13 mouse cellular contexts compared by ENCODE assay signal in the genomic region with DNA sequence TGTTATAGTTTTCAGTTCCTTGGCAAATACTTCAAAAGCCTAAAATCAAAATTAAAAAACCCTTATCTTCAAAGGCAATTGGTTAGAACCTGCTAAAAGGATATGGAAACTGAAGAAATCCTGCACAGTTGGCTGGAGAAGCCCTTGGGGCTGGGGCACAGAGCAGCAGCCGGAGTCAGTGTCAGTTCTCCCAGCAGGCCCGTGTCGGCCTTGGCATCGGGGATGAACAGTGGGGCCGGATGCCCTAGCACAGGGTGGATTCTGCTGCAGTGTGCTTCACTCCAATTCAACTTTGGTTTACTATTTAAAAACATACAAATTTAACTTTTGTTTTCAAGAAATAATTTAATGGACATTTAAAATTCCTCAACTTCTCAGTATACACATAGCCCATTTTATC.
"Had no signal": no experiment of that assay in that cellular context is flagged by ENCODE, and none has a peak within 500 bp of the region (broad histone marks: within the 10 kb centered on the region; RNA-seq: fewer than 3 reads in every experiment).

No protein-coding gene starts in this region.

- DNase-seq: kidney, postnatal 36 days; layer of hippocampus, adult 9-11 months; layer of hippocampus, postnatal 36 days; lung, adult 18-20 months; right cerebral cortex, postnatal 4 days; spleen, adult 18-20 months; thymus, adult 2 months; thymus, postnatal 25 days had no signal

- H3K4me2 ChIP-seq: limb, embryonic 13.5 days; midbrain, embryonic 13.5 days; stomach, embryonic 15.5 days had no signal

- H3K4me1 ChIP-seq: limb, embryonic 13.5 days; midbrain, embryonic 13.5 days; stomach, embryonic 15.5 days had no signal

- ATAC-seq: midbrain, embryonic 13.5 days had no signal

- H3K9me3 ChIP-seq: limb, embryonic 13.5 days; midbrain, embryonic 13.5 days; stomach, embryonic 15.5 days had no signal

- H3K27ac ChIP-seq: kidney, postnatal 0 days; limb, embryonic 13.5 days; liver, embryonic 14.5 days; midbrain, embryonic 13.5 days; stomach, embryonic 15.5 days had no signal

- H3K36me3 ChIP-seq: limb, embryonic 13.5 days; midbrain, embryonic 13.5 days; stomach, embryonic 15.5 days had no signal

- H3K4me3 ChIP-seq: limb, embryonic 13.5 days; midbrain, embryonic 13.5 days; stomach, embryonic 15.5 days had no signal

- H3K9ac ChIP-seq: limb, embryonic 13.5 days; liver, embryonic 14.5 days; midbrain, embryonic 13.5 days; stomach, embryonic 15.5 days had no signal

- H3K27me3 ChIP-seq: limb, embryonic 13.5 days; stomach, embryonic 15.5 days had no signal
